Mouse (Mus musculus) spleen, postnatal 4 days (tissue): ENCODE measurements around the gene Muc15.

ENCODE experiments used
- DNase-seq, 2 experiments: peaks; one replicate each; pipeline ENCODE4 v3.0.0; 2022; ENCODE audit warnings: low spot score in 2 of 2

Gene Muc15

GRCm38 (mm10) chr2:110721290-110721753 lies at the start of gene Muc15:
Muc15 (plus strand) TSS chr2:110721340.
- no peak for DNase-seq

GRCm38 (mm10) chr2:110709436-110709835 lies 11.7 kb upstream of the Muc15 start:
- DNase-seq = no peak

- DNase-seq = no peak
Measured at GRCm38 (mm10) chr2:110710055-110710720, 11.0 kb upstream of the Muc15 start.

GRCm38 (mm10) chr2:110719051-110719450 lies 2.1 kb upstream of the Muc15 start:
- DNase-seq = no peak

GRCm38 (mm10) chr2:110722208-110722607 lies 1.1 kb downstream of the Muc15 start:
- DNase-seq = no peak

- DNase-seq = no peak
Measured at GRCm38 (mm10) chr2:110726106-110726505, 5.0 kb downstream of the Muc15 start.

- no peak for DNase-seq
Measured at GRCm38 (mm10) chr2:110737236-110737635, 16.1 kb downstream of the Muc15 start.

- DNase-seq = no peak
Measured at GRCm38 (mm10) chr2:110737981-110738380, 16.8 kb downstream of the Muc15 start.

- no peak for DNase-seq
Measured at GRCm38 (mm10) chr2:110739781-110740180, 18.6 kb downstream of the Muc15 start.

- DNase-seq = no peak
Measured at GRCm38 (mm10) chr2:110740493-110740892, 19.4 kb downstream of the Muc15 start.

- DNase-seq = no peak
Measured at GRCm38 (mm10) chr2:110757556-110757955, 36.4 kb downstream of the Muc15 start.

GRCm38 (mm10) chr2:110759434-110759833 lies 38.3 kb downstream of the Muc15 start:
- no peak for DNase-seq

- no peak for DNase-seq
Measured at GRCm38 (mm10) chr2:110787396-110787795, 66.3 kb downstream of the Muc15 start.
